In the genomic region with DNA sequence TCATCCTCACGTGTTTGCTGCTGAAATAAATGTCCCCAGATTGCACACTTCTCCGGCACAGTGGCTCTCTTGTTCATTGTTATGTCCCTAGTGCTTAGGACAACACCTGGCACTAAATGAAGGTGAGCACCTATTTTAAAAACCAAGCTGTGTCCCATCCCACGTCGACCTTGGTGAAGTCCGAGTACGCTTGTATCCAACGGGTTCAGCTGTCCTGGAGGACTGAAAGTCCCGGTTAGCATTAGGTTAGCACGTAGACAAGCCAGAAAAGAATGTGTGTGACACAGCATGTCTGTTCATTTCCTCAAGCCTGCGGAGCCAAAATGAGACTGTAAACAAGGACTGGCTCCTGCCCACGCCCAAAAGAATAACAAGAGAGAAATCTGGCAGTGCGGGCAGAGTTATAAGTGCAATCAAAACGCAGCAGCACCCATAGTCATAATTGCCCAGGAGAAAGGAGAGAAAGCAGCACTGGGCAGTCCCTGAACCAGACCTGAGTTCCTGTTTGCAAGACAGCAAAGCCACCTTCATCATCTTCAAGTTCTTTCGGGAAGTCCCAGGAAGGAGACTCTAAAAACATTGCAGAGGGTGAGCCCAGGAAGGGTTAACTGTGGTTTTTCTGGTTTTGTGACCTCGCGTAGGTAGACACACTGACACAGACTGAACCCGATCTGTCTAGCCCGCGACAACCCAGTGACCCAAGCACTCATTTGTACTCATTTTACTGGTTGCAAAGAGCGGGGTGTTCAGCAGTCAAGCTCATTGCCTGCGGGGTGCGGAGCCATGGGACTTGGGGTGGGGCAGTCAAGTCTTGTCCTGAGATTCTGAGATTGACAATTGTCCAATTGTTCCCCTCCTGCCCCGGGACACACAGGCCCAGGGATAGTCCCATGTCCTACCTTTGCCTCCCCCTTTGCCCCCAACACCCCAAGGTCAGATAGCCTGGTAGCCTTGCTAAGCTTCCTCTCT, we compare ENCODE assay signal across 8 mouse cellular contexts. TPM values are rescaled to one million over a fixed set of nuclear protein-coding genes. Genes with fewer than 3 reads are reported as not detected.
DNase-seq lines count a peak whose midpoint lies in the region; ATAC-seq and TF ChIP-seq lines count a peak whose summit lies in the region.

A gene (minus strand): TSS at position 51 of the 969 bp plus-strand sequence.

- no peaks in the 10 kb centered on the region for H3K9me3 ChIP-seq in intestine, embryonic 16.5 days (ENCODE audit: control insufficient read depth, low read length)
- H3K9me3 ChIP-seq in liver, postnatal 0 days (ENCODE audit: low read length) = no peaks in the 10 kb centered on the region
- no peaks in the 10 kb centered on the region for H3K9me3 ChIP-seq in neural tube, embryonic 14.5 days (ENCODE audit: control insufficient read depth, low read length)

- H3K4me2 ChIP-seq in intestine, embryonic 16.5 days (ENCODE audit: low read depth, low read length) = peak within 1 kb of the TSS; percentile 65
- H3K4me2 ChIP-seq in liver, postnatal 0 days (ENCODE audit: low read depth, low read length) = peak within 1 kb of the TSS; percentile 88
- peak within 1 kb of the TSS; percentile 92 for H3K4me2 ChIP-seq in neural tube, embryonic 14.5 days (ENCODE audit: low read depth, low read length)

- peak; percentile 61 for DNase-seq in layer of hippocampus, adult 11-12 months (ENCODE audit: low spot score)
- DNase-seq in layer of hippocampus, adult 9-10 months (ENCODE audit: low spot score) = no peak
- DNase-seq in brain, adult 2 months (ENCODE audit: low read depth, low spot score) = peak; percentile 70
- DNase-seq in gonadal fat pad, adult 2 months (ENCODE audit: low read depth) = no peak
- DNase-seq in liver, postnatal 0 days = no peak
- no peak for DNase-seq in thymus, postnatal 4 days

- H3K4me3 ChIP-seq in intestine, embryonic 16.5 days (ENCODE audit: low read length) = peak within 1 kb of the TSS; percentile 92
- H3K4me3 ChIP-seq in liver, postnatal 0 days (ENCODE audit: low read depth, low read length) = no peak within 1 kb of the TSS
- peak within 1 kb of the TSS; percentile 93 for H3K4me3 ChIP-seq in neural tube, embryonic 14.5 days (ENCODE audit: low read depth, low read length)

- peak within 1 kb of the TSS; percentile 98 for H3K9ac ChIP-seq in intestine, embryonic 16.5 days (ENCODE audit: low read depth, low read length)
- H3K9ac ChIP-seq in liver, postnatal 0 days (replicated peaks) = peak within 1 kb of the TSS; percentile 38; the same call in 1 of the 2 replicates
- peak within 1 kb of the TSS; percentile 98; the same call in 1 of the 2 replicates for H3K9ac ChIP-seq in neural tube, embryonic 14.5 days (replicated peaks; ENCODE audit: low read depth, low read length)

- no peak for ATAC-seq in intestine, embryonic 16.5 days
- ATAC-seq in liver, postnatal 0 days = no peak
- ATAC-seq in neural tube, embryonic 14.5 days (ENCODE audit: low read depth) = no peak

- no peak for TF ChIP-seq CTCF in liver, postnatal 0 days (IDR thresholded peaks at IDR 0.05; ENCODE audit: low read depth)

- no peaks in the 10 kb centered on the region for H3K36me3 ChIP-seq in intestine, embryonic 16.5 days (ENCODE audit: control insufficient read depth, insufficient read depth, low read length)
- H3K36me3 ChIP-seq in liver, postnatal 0 days (replicated peaks; ENCODE audit: insufficient read depth, low read length) = no peaks in the 10 kb centered on the region
- no peaks in the 10 kb centered on the region for H3K36me3 ChIP-seq in neural tube, embryonic 14.5 days (ENCODE audit: control insufficient read depth, insufficient read depth, low read length)

- 61% methylated on average over 23 of the region's 23 CpGs for WGBS in intestine, embryonic 16.5 days
- 71% methylated on average over 23 of the region's 23 CpGs for WGBS in liver, postnatal 0 days (ENCODE audit: insufficient replicate concordance)
- WGBS in neural tube, embryonic 14.5 days = 88% methylated on average over 23 of the region's 23 CpGs

- peak within 1 kb of the TSS; percentile 78 for H3K27ac ChIP-seq in intestine, embryonic 16.5 days (ENCODE audit: low read length)
- peak within 1 kb of the TSS; percentile 70; the same call in 1 of the 2 replicates for H3K27ac ChIP-seq in liver, postnatal 0 days (ENCODE audit: low read depth)
- H3K27ac ChIP-seq in neural tube, embryonic 14.5 days (ENCODE audit: low read depth, low read length) = peak within 1 kb of the TSS; percentile 87; the same call in 1 of the 2 replicates

- H3K27me3 ChIP-seq in intestine, embryonic 16.5 days (replicated peaks; ENCODE audit: control insufficient read depth, insufficient read depth, low read length) = no peaks in the 10 kb centered on the region
- H3K27me3 ChIP-seq in liver, postnatal 0 days (ENCODE audit: insufficient read depth, low read length) = no peaks in the 10 kb centered on the region
- no peaks in the 10 kb centered on the region for H3K27me3 ChIP-seq in neural tube, embryonic 14.5 days (ENCODE audit: control insufficient read depth, insufficient read depth, low read length)

- peaks cover 20% of the 10 kb centered on the region for H3K4me1 ChIP-seq in intestine, embryonic 16.5 days (ENCODE audit: control insufficient read depth, insufficient read depth, low read length)
- H3K4me1 ChIP-seq in liver, postnatal 0 days (ENCODE audit: insufficient read depth) = peaks cover 18% of the 10 kb centered on the region
- peaks cover 11% of the 10 kb centered on the region for H3K4me1 ChIP-seq in neural tube, embryonic 14.5 days (ENCODE audit: control insufficient read depth, insufficient read depth, low read length)

- no peak for TF ChIP-seq EP300 in liver, postnatal 0 days (IDR thresholded peaks at IDR 0.05; ENCODE audit: low read depth)

RNA-seq across cellular contexts. Expression of the gene that starts here (rescaled TPM):
- polyA plus RNA-seq in gonadal fat pad, adult 2 months (2012; rRNA removed) = 100 and 113 TPM in 2 replicates
- polyA plus RNA-seq in intestine, embryonic 16.5 days (2015; fragmentation: Nextera tagmentation; extraction: Ambion mirVana) = 231 and 264 TPM in 2 replicates
- 55.4 and 62.0 TPM in 2 replicates for polyA plus RNA-seq in liver, postnatal 0 days (2015; fragmentation: Nextera tagmentation; extraction: Ambion mirVana)
- 123 and 138 TPM in 2 replicates for polyA plus RNA-seq in neural tube, embryonic 14.5 days (2014; fragmentation: Nextera tagmentation; extraction: Ambion mirVana)

Comparison
In these comparisons a context has a peak if more than half of its experiments do, and no peak if none do; other contexts are left out.
1. DNase-seq: peak in layer of hippocampus, adult 11-12 months (single experiment) and brain, adult 2 months (single experiment); none in layer of hippocampus, adult 9-10 months (single experiment), gonadal fat pad, adult 2 months (single experiment), liver, postnatal 0 days (single experiment) and thymus, postnatal 4 days (single experiment).
2. H3K9ac ChIP-seq: peak in every context shown above with its lines; median percentile 98 in intestine, embryonic 16.5 days; 98 in neural tube, embryonic 14.5 days; 38 in liver, postnatal 0 days.
3. Peak in every context shown above with its lines, with median percentiles within 50 percentile points of each other: H3K27ac ChIP-seq and H3K4me2 ChIP-seq.